Mouse (Mus musculus): ENCODE results near the gene Rad54l2. TPM values are rescaled to one million over a fixed set of nuclear protein-coding genes. Genes with fewer than 3 reads are reported as not detected.

The Rad54l2 gene
- polyA plus RNA-seq, 1 experiment from 2014 or later: 1.7 TPM

GRCm38 (mm10) chr9:106818191-106818590 lies 29.2 kb upstream of the Rad54l2 start:
- no peak overlapping the region for H3K9ac ChIP-seq (replicated peaks)
- ATAC-seq: no peak
- WGBS (ENCODE audit: insufficient replicate concordance): 72% methylated on average over 6 of the region's 6 CpGs

GRCm38 (mm10) chr9:106806503-106806902 lies 17.5 kb upstream of the Rad54l2 start:
- Histone ChIP-seq H3K4me3 (ENCODE audit: low read depth, low read length) (no peak overlapping the region), H3K4me1 (ENCODE audit: insufficient read depth) (no peaks in the 10 kb centered on the region), H3K9me3 (ENCODE audit: low read length) (peaks cover 5% of the 10 kb centered on the region), H3K27me3 (ENCODE audit: insufficient read depth, low read length) (no peaks in the 10 kb centered on the region), H3K27ac (ENCODE audit: low read depth) (no peak overlapping the region), H3K9ac (replicated peaks) (no peak overlapping the region), H3K4me2 (ENCODE audit: low read depth, low read length) (no peak overlapping the region), H3K36me3 (replicated peaks; ENCODE audit: insufficient read depth, low read length) (no peaks in the 10 kb centered on the region)
- 67% methylated on average over 4 of the region's 4 CpGs for WGBS (ENCODE audit: insufficient replicate concordance)
- TF ChIP-seq CTCF (IDR thresholded peaks at IDR 0.05; ENCODE audit: low read depth): no peak
- TF ChIP-seq EP300 (IDR thresholded peaks at IDR 0.05; ENCODE audit: low read depth): no peak
- no peak for DNase-seq
- no peak for ATAC-seq

More at GRCm38 (mm10) chr9:106818191-106818590, 29.2 kb upstream of the Rad54l2 start:
- Histone ChIP-seq H3K36me3 (replicated peaks; ENCODE audit: insufficient read depth, low read length) (no peaks in the 10 kb centered on the region), H3K27ac (ENCODE audit: low read depth) (no peak overlapping the region), H3K4me2 (ENCODE audit: low read depth, low read length) (no peak overlapping the region), H3K27me3 (ENCODE audit: insufficient read depth, low read length) (no peaks in the 10 kb centered on the region), H3K4me3 (ENCODE audit: low read depth, low read length) (no peak overlapping the region), H3K4me1 (ENCODE audit: insufficient read depth) (peaks cover 9% of the 10 kb centered on the region), H3K9me3 (ENCODE audit: low read length) (no peaks in the 10 kb centered on the region)
- DNase-seq: no peak
- TF ChIP-seq CTCF (IDR thresholded peaks at IDR 0.05; ENCODE audit: low read depth) (no peak), EP300 (IDR thresholded peaks at IDR 0.05; ENCODE audit: low read depth) (no peak)

GRCm38 (mm10) chr9:106790831-106791230 lies 1.8 kb upstream of the Rad54l2 start:
- no peaks in the 10 kb centered on the region for H3K36me3 ChIP-seq (replicated peaks; ENCODE audit: insufficient read depth, low read length)
- DNase-seq (peak; percentile 54), ATAC-seq (peak; percentile 72)
- H3K4me2 ChIP-seq (ENCODE audit: low read depth, low read length): peak overlapping the region; percentile 48
- WGBS (ENCODE audit: insufficient replicate concordance): 52% methylated on average over 6 of the region's 6 CpGs
- H3K27ac ChIP-seq (ENCODE audit: low read depth): peak overlapping the region; percentile 84
- no peak for TF ChIP-seq EP300 (IDR thresholded peaks at IDR 0.05; ENCODE audit: low read depth)
- no peak for TF ChIP-seq CTCF (IDR thresholded peaks at IDR 0.05; ENCODE audit: low read depth)
- H3K9ac ChIP-seq (replicated peaks): no peak overlapping the region
- peaks cover 10% of the 10 kb centered on the region for H3K4me1 ChIP-seq (ENCODE audit: insufficient read depth)
- H3K27me3 ChIP-seq (ENCODE audit: insufficient read depth, low read length): no peaks in the 10 kb centered on the region
- no peaks in the 10 kb centered on the region for H3K9me3 ChIP-seq (ENCODE audit: low read length)
- no peak overlapping the region for H3K4me3 ChIP-seq (ENCODE audit: low read depth, low read length)

GRCm38 (mm10) chr9:106789363-106789762 lies 369 bp upstream of the Rad54l2 start:
- peak; percentile 7; the same call in 1 of the 2 replicates for ATAC-seq
- H3K9ac ChIP-seq (replicated peaks): peak overlapping the region; percentile 96
- peak overlapping the region; percentile 87 for H3K27ac ChIP-seq (ENCODE audit: low read depth)
- WGBS (ENCODE audit: insufficient replicate concordance): 11% methylated on average over 10 of the region's 10 CpGs
- DNase-seq: no peak
- H3K4me1 ChIP-seq (ENCODE audit: insufficient read depth): peaks cover 12% of the 10 kb centered on the region
- TF ChIP-seq EP300 (IDR thresholded peaks at IDR 0.05; ENCODE audit: low read depth): no peak
- TF ChIP-seq CTCF (IDR thresholded peaks at IDR 0.05; ENCODE audit: low read depth): no peak
- H3K36me3 ChIP-seq (replicated peaks; ENCODE audit: insufficient read depth, low read length): no peaks in the 10 kb centered on the region
- no peaks in the 10 kb centered on the region for H3K27me3 ChIP-seq (ENCODE audit: insufficient read depth, low read length)
- no peaks in the 10 kb centered on the region for H3K9me3 ChIP-seq (ENCODE audit: low read length)
- H3K4me2 ChIP-seq (ENCODE audit: low read depth, low read length): peak overlapping the region; percentile 83
- H3K4me3 ChIP-seq (ENCODE audit: low read depth, low read length): peak overlapping the region; percentile 94

- peak; percentile 31 for DNase-seq
- Histone ChIP-seq H3K27ac (ENCODE audit: low read depth) (peak overlapping the region; percentile 87), H3K4me3 (ENCODE audit: low read depth, low read length) (peak overlapping the region; percentile 94), H3K9ac (replicated peaks) (peak overlapping the region; percentile 96), H3K36me3 (replicated peaks; ENCODE audit: insufficient read depth, low read length) (no peaks in the 10 kb centered on the region), H3K27me3 (ENCODE audit: insufficient read depth, low read length) (no peaks in the 10 kb centered on the region), H3K4me2 (ENCODE audit: low read depth, low read length) (peak overlapping the region; percentile 83), H3K4me1 (ENCODE audit: insufficient read depth) (peaks cover 15% of the 10 kb centered on the region), H3K9me3 (ENCODE audit: low read length) (no peaks in the 10 kb centered on the region)
- 4% methylated on average over 23 of the region's 23 CpGs for WGBS (ENCODE audit: insufficient replicate concordance)
- TF ChIP-seq EP300 (IDR thresholded peaks at IDR 0.05; ENCODE audit: low read depth) (no peak), CTCF (IDR thresholded peaks at IDR 0.05; ENCODE audit: low read depth) (no peak)
- peak; percentile 2 for ATAC-seq
These were observed 799 bp downstream of the Rad54l2 start for GRCm38 (mm10) chr9:106787979-106788811.

GRCm38 (mm10) chr9:106785206-106785605 lies 3.8 kb downstream of the Rad54l2 start:
- 69% methylated on average over 3 of the region's 3 CpGs for WGBS (ENCODE audit: insufficient replicate concordance)
- Histone ChIP-seq H3K4me3 (ENCODE audit: low read depth, low read length) (no peak overlapping the region), H3K4me2 (ENCODE audit: low read depth, low read length) (no peak overlapping the region), H3K27ac (ENCODE audit: low read depth) (peak overlapping the region; percentile 70), H3K27me3 (ENCODE audit: insufficient read depth, low read length) (no peaks in the 10 kb centered on the region), H3K36me3 (replicated peaks; ENCODE audit: insufficient read depth, low read length) (no peaks in the 10 kb centered on the region), H3K9ac (replicated peaks) (no peak overlapping the region), H3K4me1 (ENCODE audit: insufficient read depth) (peaks cover 16% of the 10 kb centered on the region), H3K9me3 (ENCODE audit: low read length) (no peaks in the 10 kb centered on the region)
- DNase-seq (no peak), ATAC-seq (peak; percentile 19; the same call in 1 of the 2 replicates)
- TF ChIP-seq EP300 (IDR thresholded peaks at IDR 0.05; ENCODE audit: low read depth): no peak
- TF ChIP-seq CTCF (IDR thresholded peaks at IDR 0.05; ENCODE audit: low read depth): no peak

All from liver, postnatal 0 days (tissue).